Mouse (Mus musculus): ENCODE data around the gene Spata18. TPM values are rescaled to one million over a fixed set of nuclear protein-coding genes. Genes with fewer than 3 reads are reported as not detected.

Gene Spata18
- total and polyA plus RNA-seq, 3 experiments, result not detected

GRCm38 (mm10) chr5:73728651-73729050 is 77.5 kb downstream of the Spata18 start:
- H3K27me3 ChIP-seq (ENCODE audit: control insufficient read depth in 1 of 2, insufficient read depth in 2 of 2, low read length in 2 of 2), result peaks cover 0 to 2% of the 10 kb centered on the region in 2 experiments; a peak in 2 of 4 replicates
- H3K27ac ChIP-seq (ENCODE audit: control insufficient read depth, low read depth, low read length), result no peak overlapping the region
- TF ChIP-seq TCF12 (IDR thresholded peaks at IDR 0.05; ENCODE audit: low read depth, low read length) (peak; percentile 80), EP300 (IDR thresholded peaks at IDR 0.05; ENCODE audit: low read depth in 1 of 2, low read length in 2 of 2) (peak in 1 of 2 experiments; percentile 39; a peak in 1 of 4 replicates), ZC3H11A (IDR thresholded peaks at IDR 0.05; ENCODE audit: low read depth, low read length) (no peak), POLR2AphosphoS2 (IDR thresholded peaks at IDR 0.05; ENCODE audit: low read length) (no peak), ETS1 (IDR thresholded peaks at IDR 0.05; ENCODE audit: low read depth, low read length) (peak; percentile 51), GATA1 (IDR thresholded peaks at IDR 0.05; ENCODE audit: low read depth, low read length) (peak; percentile 54), SMC3 (IDR thresholded peaks at IDR 0.05; ENCODE audit: low read depth, low read length) (no peak), USF1 (IDR thresholded peaks at IDR 0.05; ENCODE audit: low read depth, low read length) (no peak), RAD21 (IDR thresholded peaks at IDR 0.05; ENCODE audit: low read depth, low read length) (no peak), MXI1 (IDR thresholded peaks at IDR 0.05; ENCODE audit: low read depth, low read length) (no peak), RCOR1 (IDR thresholded peaks at IDR 0.05; ENCODE audit: low read depth, low read length) (peak; percentile 58; the same call in 1 of the 2 replicates), MEF2A (IDR thresholded peaks at IDR 0.05; ENCODE audit: extremely low read depth, insufficient replicate concordance, low read depth, low read length, poor library complexity, severe bottlenecking) (no peak)
- H3K4me1 ChIP-seq (ENCODE audit: control insufficient read depth in 1 of 2, insufficient read depth in 2 of 2, low read length in 2 of 2), result peaks cover 0 to 10% of the 10 kb centered on the region in 2 experiments; a peak in 3 of 4 replicates
- peak; percentile 10 for DNase-seq (ENCODE audit: low read depth, low spot score)
- no peaks in the 10 kb centered on the region for H3K9me3 ChIP-seq (replicated peaks; ENCODE audit: insufficient read depth, low read length)
- no peak overlapping the region for H3K4me3 ChIP-seq (ENCODE audit: control insufficient read depth in 1 of 2, insufficient read depth in 1 of 2, low read depth in 2 of 2, low read length in 2 of 2)
- no peaks in the 10 kb centered on the region; a peak in 1 of 4 replicates for H3K36me3 ChIP-seq (ENCODE audit: control insufficient read depth in 1 of 2, insufficient read depth in 2 of 2, low read length in 2 of 2)
- H3K79me2 ChIP-seq (ENCODE audit: control insufficient read depth, insufficient read depth, low read length, poor library complexity), result no peaks in the 10 kb centered on the region
- no peak overlapping the region for H3K9ac ChIP-seq (ENCODE audit: control insufficient read depth, low read depth, low read length, poor library complexity, severe bottlenecking)

Other genes starting within 250 kb of the Spata18 start
- gene Cwh43, start 245.3 kb upstream of the Spata18 start, total RNA-seq (2012; rRNA removed), result not detected in 2 replicates
- gene Cwh43, start 245.3 kb upstream of the Spata18 start, polyA plus RNA-seq (2012; ENCODE audit: insufficient read depth in 1 of 2, insufficient read length in 2 of 2, low read depth in 1 of 2, low replicate concordance in 2 of 2, missing spikeins in 1 of 2), result not detected
- 7.6 and 9.2 TPM in 2 replicates for gene Dcun1d4, start 170.4 kb upstream of the Spata18 start, total RNA-seq (2012; rRNA removed)
- 10 to 100 TPM in 1 of 2 experiments, not detected in 1; 10.0 TPM for gene Dcun1d4, start 170.4 kb upstream of the Spata18 start, polyA plus RNA-seq (2012; ENCODE audit: insufficient read depth in 1 of 2, insufficient read length in 2 of 2, low read depth in 1 of 2, low replicate concordance in 2 of 2, missing spikeins in 1 of 2)
- 0.82 and 1.1 TPM in 2 replicates for gene Lrrc66, start 18.9 kb upstream of the Spata18 start, total RNA-seq (2012; rRNA removed)
- gene Lrrc66, start 18.9 kb upstream of the Spata18 start, polyA plus RNA-seq (2012; ENCODE audit: insufficient read depth in 1 of 2, insufficient read length in 2 of 2, low read depth in 1 of 2, low replicate concordance in 2 of 2, missing spikeins in 1 of 2), result 1 to 10 TPM in 1 of 2 experiments, not detected in 1; 1.1 TPM
- 3.6 and 4.1 TPM in 2 replicates for gene Sgcb, start 3.6 kb upstream of the Spata18 start, total RNA-seq (2012; rRNA removed)
- 1 to 10 TPM in 1 of 2 experiments, not detected in 1; 8.4 TPM for gene Sgcb, start 3.6 kb upstream of the Spata18 start, polyA plus RNA-seq (2012; ENCODE audit: insufficient read depth in 1 of 2, insufficient read length in 2 of 2, low read depth in 1 of 2, low replicate concordance in 2 of 2, missing spikeins in 1 of 2)

All from MEL (cell line).